Mouse (Mus musculus): ENCODE results near the gene Gstt2.

GRCm38 (mm10) chr10:75833456-75834080 is 3.7 kb downstream of the Gstt2 start:
- TF ChIP-seq CTCF (IDR thresholded peaks at IDR 0.05; ENCODE audit: extremely low read depth, insufficient read length, insufficient replicate concordance, low read depth, low read length) (no peak), POLR2A (IDR thresholded peaks at IDR 0.05; ENCODE audit: low read depth, low read length) (no peak)

Data from small intestine, adult 2 months (tissue).